Mouse (Mus musculus): ENCODE measurements around the gene Mettl22. TPM values are rescaled to one million over a fixed set of nuclear protein-coding genes. Genes with fewer than 3 reads are reported as not detected.

Mettl22 gene
- total RNA-seq, 2 experiments from 2014 or later, result 73.7 to 80.6 TPM

GRCm38 (mm10) chr16:8512830-8513229 lies 42.2 kb downstream of the Mettl22 start:
- DNase-seq, result no peak

GRCm38 (mm10) chr16:8513236-8513906 lies 42.8 kb downstream of the Mettl22 start, which contains the start of gene Abat:
TSS of gene Abat (plus strand) at chr16:8513429.
- peak; percentile 94 for DNase-seq

DNA sequence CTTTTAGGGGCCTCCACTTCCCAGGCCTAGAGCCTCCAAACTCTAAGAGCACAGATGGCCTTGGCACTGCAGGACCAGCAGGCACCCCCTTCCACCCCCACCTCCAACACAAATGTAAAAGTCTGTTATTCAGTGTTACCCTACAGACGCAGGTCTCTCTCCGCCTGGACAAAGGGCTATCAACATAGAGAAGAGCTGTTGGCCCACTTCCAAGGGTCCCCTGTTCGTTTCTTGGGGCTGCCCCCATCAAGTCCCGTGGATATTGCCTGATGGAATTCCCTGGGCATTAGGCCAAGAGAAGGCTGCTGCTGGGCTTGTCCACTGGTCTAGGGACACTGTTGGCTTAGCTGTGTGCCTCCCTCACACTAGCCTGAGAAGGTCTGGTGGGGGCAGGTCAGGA lies 43.6 kb downstream of the Mettl22 start:
- peak; percentile 9 for DNase-seq

- DNase-seq, result no peak
Measured at GRCm38 (mm10) chr16:8520525-8520924, 49.9 kb downstream of the Mettl22 start.

- DNase-seq, result no peak
Measured at GRCm38 (mm10) chr16:8521322-8521721, 50.7 kb downstream of the Mettl22 start.

- DNase-seq, result no peak
Measured at GRCm38 (mm10) chr16:8523480-8524144, 53.0 kb downstream of the Mettl22 start.

GRCm38 (mm10) chr16:8524163-8524847 lies 53.7 kb downstream of the Mettl22 start:
- no peak for DNase-seq

GRCm38 (mm10) chr16:8525293-8525692 lies 54.7 kb downstream of the Mettl22 start:
- DNase-seq, result no peak

DNA sequence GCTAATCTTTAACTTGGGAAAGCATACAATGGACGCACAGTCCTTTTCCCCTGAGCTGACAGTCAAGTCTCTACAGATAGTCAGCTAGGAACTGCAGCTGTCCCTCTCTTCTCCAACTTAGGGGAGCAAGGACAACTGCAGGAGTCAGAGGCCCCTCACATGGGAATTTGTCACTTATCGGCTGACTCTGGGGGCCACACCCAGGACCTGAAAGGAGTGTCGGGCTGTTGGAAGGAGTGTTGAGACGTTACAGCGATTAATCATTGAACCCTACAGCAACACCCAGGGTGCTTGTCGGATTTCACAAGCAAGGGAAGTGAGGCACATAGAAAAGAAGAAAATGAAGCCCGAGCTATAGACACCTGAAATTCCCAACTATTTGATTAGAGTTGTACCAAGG lies 55.3 kb downstream of the Mettl22 start:
- no peak for DNase-seq

DNA sequence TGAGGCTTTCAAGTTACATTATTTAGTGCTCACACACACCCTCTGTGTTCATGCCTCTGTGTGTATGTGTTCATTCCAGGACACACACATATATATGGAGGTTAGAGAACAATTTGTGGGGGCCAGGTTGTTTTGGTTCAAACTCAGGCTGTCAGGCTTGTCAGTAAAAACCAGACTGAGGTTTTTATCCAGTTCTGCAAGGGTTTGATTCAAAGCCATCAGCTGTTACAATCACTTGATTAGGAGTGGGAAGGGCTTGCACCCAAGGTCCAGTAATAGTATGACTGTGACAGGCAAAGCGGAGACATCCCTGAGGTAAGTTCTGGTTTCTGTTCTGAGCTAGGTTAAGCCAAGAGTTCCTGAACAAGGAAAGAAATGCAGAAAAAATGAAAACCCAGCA lies 58.8 kb downstream of the Mettl22 start:
- no peak for DNase-seq

- DNase-seq, result no peak
Measured at GRCm38 (mm10) chr16:8530018-8530417, 59.4 kb downstream of the Mettl22 start.

DNA sequence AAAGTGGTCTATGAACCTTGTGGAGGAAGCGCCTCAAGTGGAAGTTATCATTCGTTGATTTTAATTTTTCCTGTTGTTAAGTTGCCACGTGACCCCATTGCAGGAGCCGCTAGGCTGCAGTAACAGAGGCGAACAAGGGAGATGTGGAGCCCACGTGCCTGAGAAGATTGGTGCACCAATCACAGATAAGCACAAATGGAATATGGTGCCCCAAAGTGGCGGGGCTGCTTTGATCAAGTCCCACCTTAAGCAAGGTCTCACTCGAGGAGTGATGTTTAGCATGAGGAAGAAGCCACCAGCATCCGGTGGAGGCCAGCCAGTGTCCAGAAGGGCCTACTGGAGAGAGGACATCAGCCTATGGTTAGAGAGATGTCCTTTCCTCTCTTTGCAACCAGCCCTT lies 61.9 kb downstream of the Mettl22 start:
- DNase-seq, result no peak

- DNase-seq, result no peak
Measured at GRCm38 (mm10) chr16:8532894-8533293, 62.3 kb downstream of the Mettl22 start.

- DNase-seq, result no peak
Measured at GRCm38 (mm10) chr16:8533477-8533876, 62.9 kb downstream of the Mettl22 start.

DNA sequence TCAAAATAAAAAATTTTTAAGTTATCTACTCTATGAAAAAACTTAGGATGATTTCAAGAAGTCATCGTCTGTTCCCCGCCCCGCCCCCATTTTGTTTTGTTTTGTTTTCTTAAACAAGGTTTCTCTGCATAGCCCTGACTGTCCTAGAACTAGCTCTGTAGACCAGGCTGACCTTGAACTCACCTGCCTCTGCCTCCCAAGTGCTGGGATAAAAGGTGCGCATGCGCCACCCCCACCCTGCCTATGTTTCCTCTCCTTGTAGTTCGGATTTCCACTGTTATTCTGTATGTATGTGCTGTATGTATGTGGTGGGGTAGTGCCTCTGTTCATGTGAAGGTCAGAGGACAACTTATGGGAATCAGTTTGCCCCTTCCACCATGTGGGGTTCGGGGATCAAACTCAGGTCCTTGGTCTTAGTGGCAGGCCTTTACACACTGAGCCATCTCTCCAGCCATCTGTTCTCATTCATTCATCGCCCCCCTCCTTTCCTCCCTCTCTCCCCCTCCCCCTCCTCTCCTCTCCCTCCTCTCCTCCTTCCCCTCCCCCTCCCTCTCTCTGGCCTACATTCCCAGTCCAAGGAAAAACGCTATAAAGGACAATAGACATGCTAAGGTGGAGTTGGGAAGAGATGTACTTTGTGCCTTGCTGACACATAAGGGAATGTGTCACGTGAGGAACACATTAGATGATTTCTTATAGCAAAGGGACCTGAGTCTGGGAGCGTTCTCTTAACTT lies 64.0 kb downstream of the Mettl22 start:
- DNase-seq, result no peak

DNA sequence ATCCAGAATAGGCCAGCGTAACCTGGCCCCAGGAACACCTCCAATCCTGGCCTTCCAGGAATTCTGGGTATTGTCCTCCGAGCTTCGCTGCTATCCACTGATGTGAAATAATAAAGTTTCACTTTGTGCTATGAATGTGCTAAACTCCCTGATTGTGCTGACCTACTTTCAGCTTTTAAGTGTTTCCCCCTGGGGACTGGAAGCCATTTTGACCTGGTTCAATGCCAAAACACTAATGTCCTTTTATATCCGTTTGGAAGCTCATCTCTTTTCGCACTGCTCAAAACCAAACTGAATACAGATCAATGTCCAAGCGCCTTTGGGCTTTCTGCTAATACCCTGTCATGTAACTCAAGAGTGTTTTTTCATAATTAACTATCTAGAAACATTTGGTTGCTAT lies 64.8 kb downstream of the Mettl22 start:
- no peak for DNase-seq

DNA sequence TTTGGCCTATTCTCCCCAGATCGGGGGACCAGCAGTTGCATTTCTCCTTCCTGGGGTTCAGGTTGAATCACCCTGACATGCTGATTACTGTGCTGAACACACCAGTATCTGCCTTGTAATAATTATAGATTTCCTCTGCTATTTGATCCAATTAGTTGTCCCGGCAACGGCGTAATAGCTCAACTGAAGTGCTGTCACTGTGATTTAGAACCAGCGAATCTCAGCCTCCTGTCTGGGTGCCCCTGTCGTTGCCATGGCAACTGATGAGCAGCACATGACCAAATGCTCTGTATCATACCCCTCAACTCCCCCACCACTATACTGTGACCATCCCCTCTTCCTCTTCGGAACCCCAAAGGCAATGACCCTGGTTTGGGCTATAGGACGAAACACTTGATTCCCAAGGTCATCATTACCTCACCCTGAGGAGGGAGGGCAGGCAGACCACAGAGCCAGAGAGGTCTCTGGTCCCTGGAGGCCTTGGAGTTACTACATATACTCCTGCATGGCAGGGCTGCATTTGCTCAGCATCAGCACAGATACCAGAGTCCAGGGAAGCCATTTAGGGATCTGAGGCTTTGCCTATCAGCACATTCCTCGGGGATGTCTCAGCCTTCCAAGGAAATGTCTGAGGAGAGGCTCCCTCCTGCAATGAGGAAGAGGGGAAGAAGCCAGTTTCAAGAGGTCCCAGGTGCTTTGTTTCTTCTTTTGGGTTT lies 68.7 kb downstream of the Mettl22 start:
- DNase-seq, result no peak

Other genes starting within 250 kb of the Mettl22 start
- gene Tmem114, start 45.7 kb upstream of the Mettl22 start, total RNA-seq (2021), result not detected
- gene Abat, start 42.6 kb downstream of the Mettl22 start, total RNA-seq (2021), result 1 to 10 TPM; 2.1 to 3.3 TPM
- 10 to 100 TPM; 20.3 to 20.6 TPM for gene Pmm2, start 166.9 kb downstream of the Mettl22 start, total RNA-seq (2021)
- 10 to 100 TPM in 1 of 2 experiments, 1 to 10 TPM in 1; 9.0 to 10.7 TPM for gene Tmem186, start 166.9 kb downstream of the Mettl22 start, total RNA-seq (2021)
- gene Carhsp1, start 201.4 kb downstream of the Mettl22 start, total RNA-seq (2021), result 10 to 100 TPM in 1 of 2 experiments, 1 to 10 TPM in 1; 8.6 to 10.5 TPM
- not detected for gene Gm5767, start 210.0 kb downstream of the Mettl22 start, total RNA-seq (2021)